In genomic region chr13:50423625-50424209, GRCm38 (mm10) we compare ENCODE assay signal across 38 mouse cellular contexts. TPM values are rescaled to one million over a fixed set of nuclear protein-coding genes. Genes with fewer than 3 reads are reported as not detected.
A peak's percentile ranks its signal among the peaks of the same experiment; 100 is the strongest.
DNase-seq lines count a peak whose midpoint lies in the region; ATAC-seq and TF ChIP-seq lines count a peak whose summit lies in the region.
"Had no signal": no experiment of that assay in that cellular context is flagged by ENCODE, and none has a peak within 500 bp of the region (broad histone marks: within the 10 kb centered on the region; RNA-seq: fewer than 3 reads in every experiment).

No protein-coding gene starts in this region.

- H3K27ac ChIP-seq in gastrocnemius, adult 2 months, result peak overlapping the region; percentile 67
- H3K27ac ChIP-seq in kidney, embryonic 14.5 days (ENCODE audit: low read depth, low read length), result no peak overlapping the region
- H3K27ac ChIP-seq: embryonic facial prominence, embryonic 15.5 days; forebrain, embryonic 12.5 days; heart, adult 2 months; hindbrain, embryonic 15.5 days; liver, embryonic 12.5 days; midbrain, embryonic 12.5 days; stomach, embryonic 15.5 days had no signal

- H3K27me3 ChIP-seq in kidney, embryonic 14.5 days (ENCODE audit: control insufficient read depth, insufficient read depth, low read length), result no peaks in the 10 kb centered on the region
- H3K27me3 ChIP-seq: embryonic facial prominence, embryonic 15.5 days; forebrain, embryonic 12.5 days; heart, embryonic 12.5 days; hindbrain, embryonic 15.5 days; liver, embryonic 12.5 days; megakaryocyte, embryonic 14.5 days; midbrain, embryonic 12.5 days; Patski; stomach, embryonic 15.5 days had no signal

- H3K9me3 ChIP-seq in kidney, embryonic 14.5 days (ENCODE audit: control insufficient read depth, low read length), result no peaks in the 10 kb centered on the region
- H3K9me3 ChIP-seq: embryonic facial prominence, embryonic 15.5 days; forebrain, embryonic 12.5 days; heart, embryonic 12.5 days; hindbrain, embryonic 15.5 days; liver, embryonic 12.5 days; megakaryocyte, embryonic 14.5 days; midbrain, embryonic 12.5 days; stomach, embryonic 15.5 days had no signal

- no peak overlapping the region for H3K9ac ChIP-seq in kidney, embryonic 14.5 days (ENCODE audit: low read depth, low read length)
- H3K9ac ChIP-seq: embryonic facial prominence, embryonic 15.5 days; forebrain, embryonic 12.5 days; heart, embryonic 12.5 days; hindbrain, embryonic 15.5 days; liver, embryonic 12.5 days; liver, postnatal 0 days; midbrain, embryonic 12.5 days; stomach, embryonic 15.5 days had no signal

- peak; percentile 36 for DNase-seq in gastrocnemius, adult 2 months
- DNase-seq in gastrocnemius, postnatal 25 days, result no peak
- peak; percentile 6 for DNase-seq in brain, adult 2 months (ENCODE audit: low read depth, low spot score)
- peak; percentile 12 to 25 for DNase-seq in kidney, postnatal 36 days
- no peak for DNase-seq in cerebellum, adult 9-11 months
- no peak for DNase-seq in thymus, postnatal 4 days
- DNase-seq in lung, postnatal 14 days, result no peak
- DNase-seq: adrenal gland, postnatal 10 days; cerebellum, adult 11 months; cerebellum, adult 9-10 months; embryo, embryonic 11 days; heart, adult 2 months; heart, postnatal 4 days; layer of hippocampus, postnatal 36 days; left cerebral cortex, postnatal 4 days; liver, postnatal 0 days; lung, postnatal 4 days; retina, postnatal 1 day; right cerebral cortex, postnatal 14 days had no signal

- no peak overlapping the region for H3K4me3 ChIP-seq in gastrocnemius, adult 2 months
- no peak overlapping the region for H3K4me3 ChIP-seq in kidney, embryonic 14.5 days (ENCODE audit: low read length)
- H3K4me3 ChIP-seq: embryonic facial prominence, embryonic 15.5 days; forebrain, embryonic 12.5 days; heart, adult 2 months; heart, embryonic 12.5 days; hindbrain, embryonic 15.5 days; liver, embryonic 12.5 days; megakaryocyte, embryonic 14.5 days; midbrain, embryonic 12.5 days; stomach, embryonic 15.5 days had no signal

- 63% methylated on average over 8 of the region's 8 CpGs for WGBS in kidney, embryonic 14.5 days

- ATAC-seq in kidney, embryonic 14.5 days (ENCODE audit: low FRiP score, low TSS enrichment), result 0 out of 2 replicates have a peak, but pooled peaks have one; percentile 8
- ATAC-seq: liver, embryonic 12.5 days; liver, postnatal 0 days; Patski had no signal

- H3K4me1 ChIP-seq in kidney, embryonic 14.5 days (ENCODE audit: control insufficient read depth, insufficient read depth, low read length), result 0 out of 2 replicates have a peak, but pooled peaks cover 1% of the 10 kb centered on the region

- no peak for TF ChIP-seq CTCF in gastrocnemius, adult 2 months (IDR thresholded peaks at IDR 0.05)

- H3K4me2 ChIP-seq in kidney, embryonic 14.5 days (replicated peaks; ENCODE audit: low read depth, low read length), result no peak overlapping the region
- H3K4me2 ChIP-seq: embryonic facial prominence, embryonic 15.5 days; forebrain, embryonic 12.5 days; heart, embryonic 12.5 days; hindbrain, embryonic 15.5 days; liver, embryonic 12.5 days; midbrain, embryonic 12.5 days; stomach, embryonic 15.5 days had no signal

- H3K36me3 ChIP-seq in kidney, embryonic 14.5 days (ENCODE audit: control insufficient read depth, insufficient read depth, low read length), result peaks cover 52% of the 10 kb centered on the region

- intact Hi-C loops in gastrocnemius, adult 2 months (cut with DNase I), result no loop called here

RNA-seq across cellular contexts. Expression of gene Fbxw17, which starts 6.1 kb away (rescaled TPM):
- total RNA-seq in gastrocnemius, adult 2 months (2021), result 1 to 10 TPM; 4.2 to 5.4 TPM
- 1 to 10 TPM; 3.5 to 5.1 TPM for total RNA-seq in gastrocnemius, postnatal 25 days (2021)
- 23.4 and 30.4 TPM in 2 replicates for polyA plus RNA-seq in kidney, embryonic 14.5 days (2014; fragmentation: Nextera tagmentation; extraction: Ambion mirVana)
- total RNA-seq: MEL had no signal

RNA-seq across cellular contexts. Expression of gene Gm47429, which starts 20.0 kb away (rescaled TPM):
- not detected for total RNA-seq in gastrocnemius, adult 2 months (2021)
- not detected for total RNA-seq in gastrocnemius, postnatal 25 days (2021)
- polyA plus RNA-seq in kidney, embryonic 14.5 days (2014; fragmentation: Nextera tagmentation; extraction: Ambion mirVana), result not detected in 2 replicates
- total RNA-seq: adrenal gland, postnatal 10 days; gastrocnemius, postnatal 4 days; heart, adult 2 months; heart, postnatal 4 days; layer of hippocampus, adult 8-10 months; layer of hippocampus, postnatal 36 days; left cerebral cortex, postnatal 4 days; MEL; monocyte, adult 5-6 weeks had no signal
- polyA plus RNA-seq: embryonic facial prominence, embryonic 15.5 days; forebrain, embryonic 12.5 days; heart, adult 2 months; heart, embryonic 12.5 days; heart, postnatal 0 days; hindbrain, embryonic 15.5 days; intestine, embryonic 14.5 days; liver, embryonic 12.5 days; liver, postnatal 0 days; lung, embryonic 16.5 days; midbrain, embryonic 12.5 days; neural tube, embryonic 14.5 days; Patski; stomach, embryonic 15.5 days; urinary bladder, adult 2 months had no signal

RNA-seq across cellular contexts. Expression of gene Nutm2, which starts 43.4 kb away (rescaled TPM):
- total RNA-seq in gastrocnemius, adult 2 months (2021), result not detected
- total RNA-seq in gastrocnemius, postnatal 25 days (2021), result not detected
- polyA plus RNA-seq in kidney, embryonic 14.5 days (2014; fragmentation: Nextera tagmentation; extraction: Ambion mirVana), result not detected in 2 replicates
- total RNA-seq: adrenal gland, postnatal 10 days; gastrocnemius, postnatal 4 days; heart, adult 2 months; heart, postnatal 4 days; layer of hippocampus, adult 8-10 months; layer of hippocampus, postnatal 36 days; left cerebral cortex, postnatal 4 days; MEL; monocyte, adult 5-6 weeks had no signal
- polyA plus RNA-seq: embryonic facial prominence, embryonic 15.5 days; forebrain, embryonic 12.5 days; heart, adult 2 months; heart, embryonic 12.5 days; heart, postnatal 0 days; hindbrain, embryonic 15.5 days; intestine, embryonic 14.5 days; liver, embryonic 12.5 days; liver, postnatal 0 days; lung, embryonic 16.5 days; midbrain, embryonic 12.5 days; neural tube, embryonic 14.5 days; Patski; stomach, embryonic 15.5 days; urinary bladder, adult 2 months had no signal

Comparison
In these comparisons a context has a peak if more than half of its experiments do, and no peak if none do; other contexts are left out.
1. DNase-seq: peak in gastrocnemius, adult 2 months (single experiment), brain, adult 2 months (single experiment) and kidney, postnatal 36 days (2 of 2); none in gastrocnemius, postnatal 25 days (single experiment), cerebellum, adult 9-11 months (single experiment), thymus, postnatal 4 days (single experiment) and lung, postnatal 14 days (single experiment).